Mouse (Mus musculus): ENCODE results near the gene Psmd9.
"Not testable (repeated sequence)": the region's sequence is repeated elsewhere in the genome, so short reads cannot be mapped to it uniquely, and the experiment has no call there.

Gene Psmd9

GRCm38 (mm10) chr5:123195500-123196000 lies 26.3 kb downstream of the Psmd9 start:
- DNase-seq, result no peak

GRCm38 (mm10) chr5:123196746-123197145 lies 27.5 kb downstream of the Psmd9 start:
- DNase-seq, result no peak

- DNase-seq, result no peak
Observed at GRCm38 (mm10) chr5:123198523-123198922, 29.3 kb downstream of the Psmd9 start.

- not testable (repeated sequence) for DNase-seq
Observed at GRCm38 (mm10) chr5:123200816-123201522, 31.8 kb downstream of the Psmd9 start.

GRCm38 (mm10) chr5:123201523-123201892 lies 32.3 kb downstream of the Psmd9 start:
- DNase-seq, result peak; percentile 57

- DNase-seq, result no peak
Observed at GRCm38 (mm10) chr5:123201987-123202386, 32.8 kb downstream of the Psmd9 start.

- not testable (repeated sequence) for DNase-seq
Observed at GRCm38 (mm10) chr5:123202771-123203170, 33.6 kb downstream of the Psmd9 start.

- DNase-seq, result not testable (repeated sequence)
Observed at GRCm38 (mm10) chr5:123203591-123203990, 34.4 kb downstream of the Psmd9 start.

- DNase-seq, result not testable (repeated sequence)
Observed at GRCm38 (mm10) chr5:123222346-123223050, 53.3 kb downstream of the Psmd9 start.

GRCm38 (mm10) chr5:123223051-123223410 lies 53.8 kb downstream of the Psmd9 start:
- peak; percentile 66 for DNase-seq

- DNase-seq, result not testable (repeated sequence)
Observed at GRCm38 (mm10) chr5:123223861-123224260, 54.6 kb downstream of the Psmd9 start.

- no peak for DNase-seq
Observed at GRCm38 (mm10) chr5:123226851-123227250, 57.6 kb downstream of the Psmd9 start.

- peak; percentile 96 for DNase-seq
Observed at GRCm38 (mm10) chr5:123227762-123228523, 58.7 kb downstream of the Psmd9 start.

- no peak for DNase-seq
Observed at GRCm38 (mm10) chr5:123228524-123228922, 59.3 kb downstream of the Psmd9 start.

GRCm38 (mm10) chr5:123229296-123229695 lies 60.1 kb downstream of the Psmd9 start:
- DNase-seq, result no peak

GRCm38 (mm10) chr5:123232180-123232579 lies 63.0 kb downstream of the Psmd9 start:
- DNase-seq, result no peak

GRCm38 (mm10) chr5:123235731-123236130 lies 66.5 kb downstream of the Psmd9 start:
- DNase-seq, result peak; percentile 72

GRCm38 (mm10) chr5:123236426-123236825 lies 67.2 kb downstream of the Psmd9 start:
- DNase-seq, result no peak

GRCm38 (mm10) chr5:123239501-123239900 lies 70.3 kb downstream of the Psmd9 start:
- no peak for DNase-seq

GRCm38 (mm10) chr5:123245518-123245917 lies 76.3 kb downstream of the Psmd9 start:
- DNase-seq, result peak; percentile 41

- DNase-seq, result no peak
Observed at GRCm38 (mm10) chr5:123251390-123251789, 82.2 kb downstream of the Psmd9 start.

- peak; percentile 82 for DNase-seq
Observed at GRCm38 (mm10) chr5:123251834-123252233, 82.6 kb downstream of the Psmd9 start, which contains the start of gene Wdr66. Gene Wdr66, plus strand, starts transcription at chr5:123252102.

All from kidney, adult 18-20 months (tissue).